Mouse (Mus musculus) forebrain, embryonic 16.5 days (tissue): Measurements from ENCODE around the gene Gtf2ird1. TPM values are rescaled to one million over a fixed set of nuclear protein-coding genes. Genes with fewer than 3 reads are reported as not detected.
"Not testable (repeated sequence)": the region's sequence is repeated elsewhere in the genome, so short reads cannot be mapped to it uniquely, and the experiment has no call there.

Source experiments
- ATAC-seq: fragments of 200-750 bp; cut with Nextera tagmentation; 2 replicates; pipeline ENCODE4 v1.8.0; 2017; ENCODE audit warnings: mild to moderate bottlenecking, moderate library complexity
- H3K27ac ChIP-seq: fragments of 300-500 bp; sonication (generic); 2 replicates; pipeline ENCODE4 v1.5.1; 2014; ENCODE audit warnings: low read length, control low read depth
- H3K27me3 ChIP-seq: fragments of 300-500 bp; sonication (generic); replicated peaks from 2 replicates; pipeline ENCODE4 v1.6.1; 2014; ENCODE audit warnings: low read length; ENCODE audit not compliant: control insufficient read depth, insufficient read depth
- H3K36me3 ChIP-seq: fragments of 300-500 bp; sonication (generic); 2 replicates; pipeline ENCODE4 v1.6.1; 2014; ENCODE audit not compliant: control insufficient read depth, insufficient read depth
- H3K4me1 ChIP-seq: fragments of 300-500 bp; sonication (generic); replicated peaks from 2 replicates; pipeline ENCODE4 v1.6.1; 2014; ENCODE audit warnings: low read length; ENCODE audit not compliant: control insufficient read depth, insufficient read depth
- H3K4me2 ChIP-seq: fragments of 300-500 bp; sonication (generic); 2 replicates; pipeline ENCODE4 v1.6.1; 2014; ENCODE audit warnings: mild to moderate bottlenecking, low read length, control low read depth
- H3K4me3 ChIP-seq: fragments of 300-500 bp; sonication (generic); replicated peaks from 2 replicates; pipeline ENCODE4 v1.5.1; 2014; ENCODE audit warnings: mild to moderate bottlenecking, low read length, control low read depth
- H3K9ac ChIP-seq: fragments of 300-500 bp; sonication (generic); replicated peaks from 2 replicates; pipeline ENCODE4 v1.6.1; 2014; ENCODE audit warnings: low read depth, low read length, control low read depth
- H3K9me3 ChIP-seq: fragments of 300-500 bp; sonication (generic); 2 replicates; pipeline ENCODE4 v1.6.1; 2016; ENCODE audit warnings: low read length; ENCODE audit not compliant: control insufficient read depth
- WGBS: fragments of 180-500 bp; shearing (Covaris S2); extraction: QIAGEN DNeasy Blood & Tissue Kit; methylation state at CpG from one replicate; pipeline ENCODE4 v1.1.7; 2014; 5-methylcytosine and 5-hydroxymethylcytosine counted together
- polyA plus RNA-seq: library from polyadenylated mRNA; unstranded; fragments of >200 nt; fragmentation: Nextera tagmentation; extraction: Ambion mirVana; gene quantifications from 2 replicates; pipeline ENCODE4 v1.2.1, GENCODE M21; 2015

Gene Gtf2ird1
- polyA plus RNA-seq, 1 experiment from 2014 or later = 96.6 TPM

- H3K4me1 ChIP-seq = no peaks in the 10 kb centered on the region
- no peak overlapping the region for H3K4me2 ChIP-seq
- WGBS = 85% methylated on average over 1 of the region's 1 CpGs
- no peak for ATAC-seq
- H3K27me3 ChIP-seq = no peaks in the 10 kb centered on the region
- no peak overlapping the region for H3K9ac ChIP-seq
- H3K27ac ChIP-seq = no peak overlapping the region
- no peaks in the 10 kb centered on the region for H3K9me3 ChIP-seq
- H3K36me3 ChIP-seq = no peaks in the 10 kb centered on the region
- no peak overlapping the region for H3K4me3 ChIP-seq
These were observed 26.8 kb upstream of the Gtf2ird1 start for GRCm38 (mm10) chr5:134483291-134483690.

- no peaks in the 10 kb centered on the region for H3K9me3 ChIP-seq
- H3K27me3 ChIP-seq = no peaks in the 10 kb centered on the region
- H3K4me3 ChIP-seq = no peak overlapping the region
- ATAC-seq = no peak
- H3K4me2 ChIP-seq = no peak overlapping the region
- H3K9ac ChIP-seq = no peak overlapping the region
- H3K36me3 ChIP-seq = no peaks in the 10 kb centered on the region
- H3K4me1 ChIP-seq = no peaks in the 10 kb centered on the region
- 43% methylated on average over 11 of the region's 11 CpGs for WGBS
- no peak overlapping the region for H3K27ac ChIP-seq
These were observed 25.8 kb upstream of the Gtf2ird1 start for GRCm38 (mm10) chr5:134482331-134482730.

- not testable (repeated sequence) for H3K9ac ChIP-seq, ATAC-seq, H3K36me3 ChIP-seq, H3K4me3 ChIP-seq, H3K27ac ChIP-seq, H3K4me2 ChIP-seq, H3K4me1 ChIP-seq, H3K27me3 ChIP-seq, H3K9me3 ChIP-seq
These were observed 22.4 kb upstream of the Gtf2ird1 start for GRCm38 (mm10) chr5:134478886-134479285.

- WGBS = 93% methylated on average over 7 of the region's 7 CpGs
- H3K4me1 ChIP-seq, H3K4me3 ChIP-seq, H3K9ac ChIP-seq, H3K4me2 ChIP-seq, ATAC-seq, H3K27ac ChIP-seq, H3K27me3 ChIP-seq, H3K36me3 ChIP-seq, H3K9me3 ChIP-seq: not testable (repeated sequence)
These were observed 19.2 kb upstream of the Gtf2ird1 start for GRCm38 (mm10) chr5:134475686-134476085.

GRCm38 (mm10) chr5:134475006-134475605 lies 18.6 kb upstream of the Gtf2ird1 start:
- Histone ChIP-seq H3K9me3 (0 out of 2 replicates have a peak, but pooled peaks cover 2% of the 10 kb centered on the region), H3K36me3 (no peaks in the 10 kb centered on the region), H3K4me2 (no peak overlapping the region), H3K27me3 (no peaks in the 10 kb centered on the region), H3K4me3 (no peak overlapping the region), H3K4me1 (no peaks in the 10 kb centered on the region), H3K27ac (no peak overlapping the region), H3K9ac (no peak overlapping the region)
- WGBS = 93% methylated on average over 6 of the region's 6 CpGs
- ATAC-seq = no peak

GRCm38 (mm10) chr5:134473902-134474301 lies 17.4 kb upstream of the Gtf2ird1 start:
- 90% methylated on average over 2 of the region's 2 CpGs for WGBS
- no peak for ATAC-seq
- Histone ChIP-seq H3K4me1 (no peaks in the 10 kb centered on the region), H3K4me2 (no peak overlapping the region), H3K27ac (no peak overlapping the region), H3K9ac (no peak overlapping the region), H3K4me3 (no peak overlapping the region), H3K27me3 (no peaks in the 10 kb centered on the region), H3K9me3 (0 out of 2 replicates have a peak, but pooled peaks cover 2% of the 10 kb centered on the region), H3K36me3 (no peaks in the 10 kb centered on the region)

GRCm38 (mm10) chr5:134470538-134471169 lies 14.1 kb upstream of the Gtf2ird1 start:
- Histone ChIP-seq H3K36me3 (no peaks in the 10 kb centered on the region), H3K27ac (no peak overlapping the region), H3K4me1 (peaks cover 13% of the 10 kb centered on the region), H3K9ac (no peak overlapping the region), H3K27me3 (no peaks in the 10 kb centered on the region), H3K4me2 (no peak overlapping the region), H3K4me3 (no peak overlapping the region), H3K9me3 (0 out of 2 replicates have a peak, but pooled peaks cover 2% of the 10 kb centered on the region)
- ATAC-seq = no peak
- 67% methylated on average over 8 of the region's 8 CpGs for WGBS

GRCm38 (mm10) chr5:134469559-134470150 lies 13.1 kb upstream of the Gtf2ird1 start:
- 90% methylated on average over 7 of the region's 7 CpGs for WGBS
- H3K4me3 ChIP-seq = no peak overlapping the region
- H3K4me1 ChIP-seq = peaks cover 13% of the 10 kb centered on the region
- H3K4me2 ChIP-seq = no peak overlapping the region
- H3K9me3 ChIP-seq = no peaks in the 10 kb centered on the region
- no peaks in the 10 kb centered on the region for H3K27me3 ChIP-seq
- no peak overlapping the region for H3K9ac ChIP-seq
- H3K36me3 ChIP-seq = no peaks in the 10 kb centered on the region
- H3K27ac ChIP-seq = no peak overlapping the region
- ATAC-seq = no peak

GRCm38 (mm10) chr5:134468158-134468765 lies 11.7 kb upstream of the Gtf2ird1 start:
- Histone ChIP-seq H3K9ac (no peak overlapping the region), H3K9me3 (no peaks in the 10 kb centered on the region), H3K4me1 (peaks cover 13% of the 10 kb centered on the region), H3K4me2 (no peak overlapping the region), H3K4me3 (no peak overlapping the region), H3K27me3 (no peaks in the 10 kb centered on the region), H3K36me3 (no peaks in the 10 kb centered on the region), H3K27ac (no peak overlapping the region)
- WGBS = 66% methylated on average over 10 of the region's 10 CpGs
- no peak for ATAC-seq
